Mouse (Mus musculus) spleen, embryonic (tissue): ENCODE measurements around the gene Ttk.

Source experiments
- CTCF ChIA-PET: fragments of 350-600 bp; sonication (Branson Sonifier 250); formaldehyde crosslinking; loops from one replicate; lab custom pipeline; 2022; lab: Charles Lee

Gene Ttk

GRCm38 (mm10) chr9:83833811-83834747 is at the start of gene Ttk:
Ttk (plus strand) TSS chr9:83834689.
- CTCF ChIA-PET = no interaction called here

GRCm38 (mm10) chr9:83785501-83785900 is 49.0 kb upstream of the Ttk start:
- CTCF ChIA-PET = no interaction called here

- CTCF ChIA-PET = no interaction called here
Measured at GRCm38 (mm10) chr9:83789326-83789725, 45.2 kb upstream of the Ttk start.

- CTCF ChIA-PET = no interaction called here
Measured at GRCm38 (mm10) chr9:83796875-83797274, 37.6 kb upstream of the Ttk start.

GRCm38 (mm10) chr9:83797898-83798297 is 36.6 kb upstream of the Ttk start:
- CTCF ChIA-PET = no interaction called here

GRCm38 (mm10) chr9:83804341-83804740 is 30.1 kb upstream of the Ttk start:
- CTCF ChIA-PET = interaction anchor here (0.6 kb wide), 1 partner anchor 12 kb away, joined by 5 read pairs; no protein-coding TSS in a partner anchor

GRCm38 (mm10) chr9:83805164-83805976 is 29.1 kb upstream of the Ttk start:
- CTCF ChIA-PET = interaction anchor here (0.6 kb wide), 1 partner anchor 13 kb away, joined by 5 read pairs; no protein-coding TSS in a partner anchor

GRCm38 (mm10) chr9:83805977-83806815 is 28.3 kb upstream of the Ttk start, which contains the start of gene Elovl4:
Elovl4 (minus strand) TSS chr9:83806277.
- CTCF ChIA-PET = no interaction called here

GRCm38 (mm10) chr9:83807562-83807961 is 26.9 kb upstream of the Ttk start:
- CTCF ChIA-PET = interaction anchor here (0.8 kb wide), 1 partner anchor 97 kb away, joined by 3 read pairs; no protein-coding TSS in a partner anchor

- CTCF ChIA-PET = no interaction called here
Measured at GRCm38 (mm10) chr9:83819188-83819587, 15.3 kb upstream of the Ttk start.

- CTCF ChIA-PET = no interaction called here
Measured at GRCm38 (mm10) chr9:83820976-83821375, 13.5 kb upstream of the Ttk start.

- CTCF ChIA-PET = no interaction called here
Measured at GRCm38 (mm10) chr9:83822925-83823324, 11.6 kb upstream of the Ttk start.

GRCm38 (mm10) chr9:83829896-83830295 is 4.6 kb upstream of the Ttk start:
- CTCF ChIA-PET = no interaction called here

- CTCF ChIA-PET = no interaction called here
Measured at GRCm38 (mm10) chr9:83831152-83831551, 3.3 kb upstream of the Ttk start.

GRCm38 (mm10) chr9:83834748-83835313 is 342 bp downstream of the Ttk start:
- CTCF ChIA-PET = no interaction called here

- CTCF ChIA-PET = no interaction called here
Measured at GRCm38 (mm10) chr9:83852464-83852863, 18.0 kb downstream of the Ttk start.

GRCm38 (mm10) chr9:83865165-83865564 is 30.7 kb downstream of the Ttk start:
- CTCF ChIA-PET = interaction anchor here (0.5 kb wide), 1 partner anchor 53 kb away, joined by 8 read pairs; no protein-coding TSS in a partner anchor

- CTCF ChIA-PET = no interaction called here
Measured at GRCm38 (mm10) chr9:83882191-83882590, 47.7 kb downstream of the Ttk start.

GRCm38 (mm10) chr9:83886149-83886548 is 51.7 kb downstream of the Ttk start:
- CTCF ChIA-PET = no interaction called here

- CTCF ChIA-PET = no interaction called here
Measured at GRCm38 (mm10) chr9:83888214-83888613, 53.7 kb downstream of the Ttk start.

- CTCF ChIA-PET = no interaction called here
Measured at GRCm38 (mm10) chr9:83893073-83893472, 58.6 kb downstream of the Ttk start.
